Mouse (Mus musculus): ENCODE data around the gene Cyren.

- TF ChIP-seq EP300 (IDR thresholded peaks at IDR 0.05; ENCODE audit: low read length) (no peak), POLR2A (IDR thresholded peaks at IDR 0.05; ENCODE audit: low read depth, low read length) (no peak), MXI1 (IDR thresholded peaks at IDR 0.05; ENCODE audit: low read depth, low read length) (no peak), MAFK (IDR thresholded peaks at IDR 0.05; ENCODE audit: insufficient replicate concordance, low read length) (no peak), ZMIZ1 (IDR thresholded peaks at IDR 0.05; ENCODE audit: low read depth, low read length) (no peak), CTCF (conservative IDR thresholded peaks at IDR 0.05 in 1 of 2, IDR thresholded peaks at IDR 0.05 in 1 of 2; ENCODE audit: low read depth in 2 of 2, low read length in 2 of 2) (no peak), USF1 (IDR thresholded peaks at IDR 0.05; ENCODE audit: low read depth, low read length) (no peak), ZC3H11A (IDR thresholded peaks at IDR 0.05; ENCODE audit: low read depth, low read length) (no peak), ELF1 (IDR thresholded peaks at IDR 0.05; ENCODE audit: low read depth, low read length) (no peak), TBP (conservative IDR thresholded peaks at IDR 0.05; ENCODE audit: low read depth, low read length) (no peak), TCF12 (IDR thresholded peaks at IDR 0.05; ENCODE audit: low read depth, low read length) (no peak), BHLHE40 (IDR thresholded peaks at IDR 0.05; ENCODE audit: low read depth, low read length) (no peak), E2F4 (IDR thresholded peaks at IDR 0.05; ENCODE audit: insufficient replicate concordance, low read depth, low read length) (no peak), POLR2AphosphoS2 (IDR thresholded peaks at IDR 0.05; ENCODE audit: low read depth, low read length) (no peak)
Observed at GRCm38 (mm10) chr6:34903441-34903840, 25.6 kb upstream of the Cyren start.
